Mouse (Mus musculus) embryonic fibroblast, embryonic 13.5 days (primary cell): ENCODE results near the gene Nhsl1.

ENCODE experiments used
- CTCF ChIP-seq: IDR thresholded peaks from 2 replicates; pipeline ENCODE4 v1.5.1; 2011; ENCODE audit warnings: mild to moderate bottlenecking, control low read depth, low read length, moderate library complexity, borderline replicate concordance; ENCODE audit not compliant: insufficient read depth
- POLR2A ChIP-seq: IDR thresholded peaks from 2 replicates; pipeline ENCODE4 v1.6.1; 2011; ENCODE audit warnings: low read depth, mild to moderate bottlenecking, control low read depth, low read length, moderate library complexity

DNA sequence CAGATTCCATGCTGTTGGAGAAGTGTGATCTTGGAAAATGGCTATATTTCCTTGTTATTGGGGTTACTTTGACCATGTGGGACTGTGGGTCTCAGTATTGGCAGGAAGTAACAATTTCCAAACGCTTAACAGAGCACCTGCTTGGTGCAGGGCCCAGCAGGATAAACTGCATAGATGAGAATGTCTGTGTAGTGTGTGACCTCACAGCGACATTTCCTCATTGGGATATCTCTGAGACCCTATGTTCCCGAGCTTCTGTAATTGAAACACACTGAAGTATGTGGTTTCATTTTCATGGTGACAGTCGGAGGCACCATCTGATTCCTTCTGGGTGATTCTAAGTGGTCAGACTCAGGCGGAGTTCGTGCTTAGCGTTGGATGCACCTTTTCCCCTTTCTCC is 75.5 kb downstream of the Nhsl1 start:
- TF ChIP-seq POLR2A, result no peak
- TF ChIP-seq CTCF, result no peak
